Mouse (Mus musculus) forebrain, embryonic 12.5 days (tissue): ENCODE data around the gene Grn. TPM values are rescaled to one million over a fixed set of nuclear protein-coding genes. Genes with fewer than 3 reads are reported as not detected.

Experiments
- ATAC-seq: fragments of 200-750 bp; cut with Nextera tagmentation; 2 replicates; pipeline ENCODE4 v1.8.0; 2017; ENCODE audit warnings: moderate TSS enrichment; ENCODE audit not compliant: low FRiP score
- H3K27ac ChIP-seq: fragments of 300-500 bp; sonication (generic); 2 replicates; pipeline ENCODE4 v1.5.1; 2016; ENCODE audit warnings: mild to moderate bottlenecking
- H3K27me3 ChIP-seq: fragments of 300-500 bp; sonication (generic); 2 replicates; pipeline ENCODE4 v1.6.1; 2016; ENCODE audit warnings: mild to moderate bottlenecking
- H3K36me3 ChIP-seq: fragments of 300-500 bp; sonication (generic); replicated peaks from 2 replicates; pipeline ENCODE4 v1.6.1; 2016; ENCODE audit warnings: mild to moderate bottlenecking
- H3K4me1 ChIP-seq: fragments of 300-500 bp; sonication (generic); 2 replicates; pipeline ENCODE4 v1.6.1; 2016
- H3K4me2 ChIP-seq: fragments of 300-500 bp; sonication (generic); 2 replicates; pipeline ENCODE4 v1.6.1; 2016; ENCODE audit warnings: mild to moderate bottlenecking, moderate library complexity
- H3K4me3 ChIP-seq: fragments of 300-500 bp; sonication (generic); replicated peaks from 2 replicates; pipeline ENCODE4 v1.5.1; 2016; ENCODE audit warnings: mild to moderate bottlenecking
- H3K9ac ChIP-seq: fragments of 300-500 bp; sonication (generic); 2 replicates; pipeline ENCODE4 v1.6.1; 2016; ENCODE audit warnings: mild to moderate bottlenecking
- H3K9me3 ChIP-seq: fragments of 300-500 bp; sonication (generic); 2 replicates; pipeline ENCODE4 v1.6.1; 2016
- WGBS: fragments of 180-500 bp; shearing (Covaris S2); methylation state at CpG from one replicate; pipeline ENCODE4 v1.1.7; 2016; 5-methylcytosine and 5-hydroxymethylcytosine counted together
- polyA plus RNA-seq: library from polyadenylated mRNA; unstranded; fragments of >200 nt; fragmentation: Nextera tagmentation; extraction: Ambion mirVana; gene quantifications from 2 replicates; pipeline ENCODE4 v1.2.1, GENCODE M21; 2016

Gene Grn
- polyA plus RNA-seq, 1 experiment from 2014 or later = 55.5 TPM

DNA sequence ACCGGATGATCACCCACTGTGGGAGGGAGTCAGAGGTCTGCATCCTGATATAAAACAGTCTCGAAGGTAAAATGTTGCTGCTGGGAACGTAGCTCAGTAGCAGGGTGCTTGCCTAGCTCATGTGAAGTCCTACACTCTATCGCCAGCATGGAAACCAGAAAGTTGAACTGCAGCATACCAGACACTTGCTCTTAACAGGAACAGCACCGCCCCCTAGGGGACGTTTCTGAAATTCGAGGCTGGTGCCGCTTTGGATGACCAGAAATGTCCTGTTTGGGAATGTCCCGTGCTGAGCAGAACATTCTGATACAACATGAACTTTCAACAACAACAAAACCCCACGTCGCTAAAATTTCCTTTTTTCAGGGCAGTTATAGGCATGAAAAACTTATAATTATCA is 18.4 kb upstream of the Grn start:
- WGBS = 8% methylated on average over 11 of the region's 11 CpGs
- no peak overlapping the region for H3K4me2 ChIP-seq
- peaks cover 18% of the 10 kb centered on the region for H3K4me1 ChIP-seq
- no peak overlapping the region for H3K9ac ChIP-seq
- H3K27me3 ChIP-seq = no peaks in the 10 kb centered on the region
- no peaks in the 10 kb centered on the region for H3K9me3 ChIP-seq
- no peak for ATAC-seq
- H3K4me3 ChIP-seq = no peak overlapping the region
- no peak overlapping the region for H3K27ac ChIP-seq
- H3K36me3 ChIP-seq = no peaks in the 10 kb centered on the region

DNA sequence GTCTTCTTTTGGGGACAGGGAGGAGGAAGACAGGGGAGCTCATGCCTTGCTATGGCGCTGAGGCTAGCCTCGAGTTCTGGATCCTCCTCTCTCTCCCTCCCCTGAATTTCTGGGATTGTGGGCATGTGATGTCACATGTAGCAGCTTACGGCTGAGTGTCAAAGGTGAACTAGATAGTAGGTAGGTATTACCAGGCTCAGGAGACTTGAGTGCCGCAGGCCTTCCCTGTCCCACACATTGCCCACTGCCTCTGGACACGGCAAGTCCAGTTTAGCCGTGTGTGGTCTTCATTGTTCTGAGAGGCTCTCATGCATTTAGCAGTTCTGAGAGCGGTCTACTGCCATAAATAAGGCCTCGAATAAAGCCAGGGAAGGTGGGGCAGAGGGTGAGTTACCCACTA is 17.1 kb upstream of the Grn start:
- H3K36me3 ChIP-seq = no peaks in the 10 kb centered on the region
- no peak for ATAC-seq
- H3K27ac ChIP-seq = no peak overlapping the region
- H3K9me3 ChIP-seq = no peaks in the 10 kb centered on the region
- no peak overlapping the region for H3K4me3 ChIP-seq
- H3K4me1 ChIP-seq = peaks cover 10% of the 10 kb centered on the region
- H3K27me3 ChIP-seq = no peaks in the 10 kb centered on the region
- no peak overlapping the region for H3K4me2 ChIP-seq
- 77% methylated on average over 8 of the region's 8 CpGs for WGBS
- no peak overlapping the region for H3K9ac ChIP-seq

DNA sequence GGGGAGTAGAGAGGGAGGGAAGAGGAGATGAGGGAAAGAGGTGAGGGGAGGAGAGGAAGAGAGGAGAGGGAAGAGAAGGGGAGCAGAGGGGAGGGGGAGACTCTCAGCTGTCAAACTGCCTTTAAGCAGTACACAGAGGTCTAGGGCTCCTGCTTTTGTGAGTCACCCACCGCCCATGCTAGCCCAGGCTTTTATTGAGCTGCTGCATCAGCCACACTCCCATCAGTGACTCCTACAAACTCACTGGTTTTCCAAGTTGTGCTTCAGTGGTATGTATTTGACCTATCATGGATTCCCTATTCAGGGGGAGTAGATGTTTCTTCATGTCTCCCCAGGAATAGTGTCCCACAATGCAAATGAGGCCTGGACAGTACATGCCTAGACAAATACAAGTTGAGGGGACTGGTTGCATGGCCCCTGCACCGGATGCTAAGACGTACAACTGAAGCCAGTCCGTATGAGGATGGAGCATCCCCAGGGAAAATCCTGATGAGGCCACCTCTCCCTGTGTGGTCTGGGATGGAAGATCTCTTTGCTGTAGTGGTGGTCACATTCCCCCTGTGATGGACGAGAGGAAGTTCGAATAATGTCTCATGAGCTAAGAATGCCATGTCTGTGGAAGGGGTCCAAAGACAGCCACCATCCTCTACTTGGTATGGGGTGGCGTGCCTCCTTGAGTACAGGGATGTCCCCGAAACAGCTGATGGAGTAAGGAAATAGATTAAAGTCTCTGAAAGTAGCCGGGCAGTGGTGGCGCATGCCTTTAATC is 14.9 kb upstream of the Grn start:
- no peak overlapping the region for H3K4me3 ChIP-seq
- no peak overlapping the region for H3K27ac ChIP-seq
- no peak overlapping the region for H3K4me2 ChIP-seq
- no peak for ATAC-seq
- H3K27me3 ChIP-seq = no peaks in the 10 kb centered on the region
- WGBS = 75% methylated on average over 10 of the region's 10 CpGs
- no peak overlapping the region for H3K9ac ChIP-seq
- H3K9me3 ChIP-seq = no peaks in the 10 kb centered on the region
- no peaks in the 10 kb centered on the region for H3K36me3 ChIP-seq
- H3K4me1 ChIP-seq = 0 out of 2 replicates have a peak, but pooled peaks cover 2% of the 10 kb centered on the region

DNA sequence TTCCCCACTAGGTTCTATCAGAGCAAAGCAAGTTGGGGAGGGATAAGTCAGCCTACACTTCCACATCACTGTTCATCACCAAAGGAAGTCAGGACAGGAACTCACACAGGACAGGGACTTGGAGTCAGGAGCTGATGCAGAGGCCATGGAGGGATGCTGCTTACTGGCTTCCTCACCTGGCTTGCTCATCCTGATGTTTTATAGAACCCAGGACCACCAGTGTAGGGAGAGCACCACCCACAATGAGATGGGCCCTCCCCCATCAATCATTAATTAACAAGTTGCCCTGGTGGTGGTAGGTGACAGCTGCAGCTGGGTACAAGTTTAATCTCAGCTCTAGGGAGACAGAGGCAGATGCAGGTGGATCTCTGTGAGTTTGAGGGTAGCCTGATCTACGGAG is 13.0 kb upstream of the Grn start:
- H3K9me3 ChIP-seq = no peaks in the 10 kb centered on the region
- no peak overlapping the region for H3K4me2 ChIP-seq
- no peaks in the 10 kb centered on the region for H3K36me3 ChIP-seq
- no peak for ATAC-seq
- no peaks in the 10 kb centered on the region for H3K4me1 ChIP-seq
- H3K4me3 ChIP-seq = no peak overlapping the region
- no peak overlapping the region for H3K9ac ChIP-seq
- H3K27me3 ChIP-seq = peaks cover 5% of the 10 kb centered on the region; the same call in 1 of the 2 replicates
- H3K27ac ChIP-seq = no peak overlapping the region
- WGBS = 74% methylated on average over 1 of the region's 1 CpGs

DNA sequence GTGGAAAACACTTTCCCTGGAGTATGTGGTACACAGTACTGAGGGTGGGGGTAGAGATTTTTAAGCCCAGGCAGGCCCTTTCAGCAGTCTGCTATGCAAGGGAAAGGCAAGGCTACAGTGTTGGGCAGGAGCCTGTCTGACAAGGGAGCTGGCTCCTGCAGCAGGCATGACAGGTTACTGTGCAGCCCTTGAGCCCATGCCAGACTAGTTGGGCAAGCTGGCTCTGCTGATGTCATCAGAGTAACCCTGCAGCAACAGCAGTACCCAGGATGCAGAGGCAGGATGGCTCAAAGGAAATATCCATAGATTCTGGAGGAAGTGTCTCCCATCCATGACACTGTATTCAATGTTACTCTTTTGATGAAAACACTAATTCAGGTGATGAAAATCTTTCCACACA is 11.2 kb upstream of the Grn start:
- Histone ChIP-seq H3K4me3 (no peak overlapping the region), H3K4me1 (no peaks in the 10 kb centered on the region), H3K27me3 (peaks cover 7% of the 10 kb centered on the region; the same call in 1 of the 2 replicates), H3K4me2 (no peak overlapping the region), H3K9me3 (no peaks in the 10 kb centered on the region), H3K36me3 (no peaks in the 10 kb centered on the region), H3K9ac (no peak overlapping the region), H3K27ac (no peak overlapping the region)
- ATAC-seq = no peak

DNA sequence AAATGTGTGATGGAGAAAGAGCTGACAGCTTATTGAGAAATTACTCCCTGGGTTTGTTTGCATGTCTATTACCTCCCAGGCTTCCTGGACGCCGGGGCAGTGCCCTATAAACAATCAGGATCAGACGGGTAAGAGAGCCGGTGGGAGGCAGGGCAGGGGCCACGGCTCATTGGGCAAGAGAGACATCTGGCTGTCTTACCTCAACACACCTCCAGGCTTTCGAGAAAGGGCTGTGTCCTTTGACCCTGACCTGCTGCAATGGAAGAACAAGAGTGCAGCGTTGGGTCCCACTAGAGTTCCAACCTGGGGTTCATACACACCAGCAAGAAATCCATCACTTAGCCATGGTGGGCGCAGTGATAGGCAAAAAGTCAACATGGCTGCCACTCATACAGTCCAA is 8.6 kb upstream of the Grn start:
- no peak overlapping the region for H3K4me2 ChIP-seq
- H3K4me3 ChIP-seq = no peak overlapping the region
- no peak overlapping the region for H3K9ac ChIP-seq
- no peaks in the 10 kb centered on the region for H3K4me1 ChIP-seq
- no peaks in the 10 kb centered on the region for H3K9me3 ChIP-seq
- no peak overlapping the region for H3K27ac ChIP-seq
- WGBS = 75% methylated on average over 8 of the region's 8 CpGs
- ATAC-seq = no peak
- no peaks in the 10 kb centered on the region for H3K36me3 ChIP-seq
- H3K27me3 ChIP-seq = peaks cover 13% of the 10 kb centered on the region; the same call in 1 of the 2 replicates

DNA sequence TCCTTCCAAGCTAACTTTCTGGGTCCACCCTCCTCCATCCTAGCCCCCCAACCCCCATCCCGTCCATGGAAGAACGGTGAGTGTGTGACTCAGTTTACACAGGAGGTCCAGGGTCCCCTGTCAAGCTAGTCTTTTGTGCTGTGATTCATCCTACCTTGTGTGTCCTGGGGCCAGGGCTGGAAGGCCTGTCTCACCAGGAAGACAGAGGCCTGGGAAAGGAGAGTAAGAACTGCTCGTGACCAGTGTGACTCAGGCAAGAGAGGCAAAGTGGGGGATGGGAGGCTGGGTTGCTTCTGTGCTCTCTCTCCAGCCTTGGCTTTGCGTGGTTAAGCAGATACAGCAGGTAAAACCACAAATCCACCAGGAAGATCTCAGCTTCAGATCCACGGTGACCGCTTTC is 5.4 kb upstream of the Grn start:
- Histone ChIP-seq H3K36me3 (no peaks in the 10 kb centered on the region), H3K4me1 (peaks cover under 1% of the 10 kb centered on the region; the same call in 1 of the 2 replicates), H3K9me3 (no peaks in the 10 kb centered on the region), H3K4me3 (no peak overlapping the region), H3K4me2 (no peak overlapping the region), H3K27ac (no peak overlapping the region), H3K27me3 (peaks cover 22% of the 10 kb centered on the region), H3K9ac (no peak overlapping the region)
- no peak for ATAC-seq
- 86% methylated on average over 6 of the region's 6 CpGs for WGBS

DNA sequence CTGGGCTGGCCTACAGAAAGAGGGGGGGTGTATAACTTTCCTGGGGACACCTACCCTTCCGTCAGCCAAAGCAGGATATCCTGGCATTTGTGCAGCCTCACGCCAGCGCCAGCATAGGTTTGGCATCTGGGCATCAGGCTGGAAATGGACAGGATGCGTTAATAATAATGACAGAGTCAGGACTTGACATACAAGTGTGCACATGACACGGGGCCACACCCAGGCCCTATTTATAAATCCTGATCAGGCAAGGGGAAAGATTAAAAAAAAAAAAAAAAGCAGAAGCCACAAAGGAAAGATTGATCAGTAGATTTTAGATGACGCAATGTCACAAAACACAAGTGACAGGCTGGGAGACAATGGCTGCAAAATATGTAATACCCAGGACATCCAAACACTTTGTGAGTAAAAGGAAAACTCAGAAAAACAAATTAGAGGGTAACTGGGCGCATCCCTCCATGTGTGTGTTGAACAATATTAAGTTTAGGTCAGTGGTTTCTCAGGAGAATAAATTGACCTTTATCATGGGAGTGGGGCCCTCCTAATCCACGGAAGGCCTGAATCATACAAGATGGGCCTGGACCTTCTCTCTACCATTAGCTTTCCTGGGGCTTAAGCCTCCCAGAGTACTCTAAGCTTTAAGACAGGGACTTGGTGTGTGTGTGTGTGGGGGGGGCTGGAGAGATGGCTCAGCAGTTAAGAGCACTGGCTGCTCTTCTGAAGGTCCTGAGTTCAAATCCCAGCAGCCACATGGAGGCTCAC is 4.4 kb upstream of the Grn start:
- H3K4me2 ChIP-seq = no peak overlapping the region
- peaks cover 9% of the 10 kb centered on the region for H3K4me1 ChIP-seq
- H3K9ac ChIP-seq = no peak overlapping the region
- no peaks in the 10 kb centered on the region for H3K9me3 ChIP-seq
- no peak overlapping the region for H3K27ac ChIP-seq
- WGBS = 93% methylated on average over 8 of the region's 8 CpGs
- peaks cover 22% of the 10 kb centered on the region for H3K27me3 ChIP-seq
- ATAC-seq = no peak
- H3K4me3 ChIP-seq = no peak overlapping the region
- no peaks in the 10 kb centered on the region for H3K36me3 ChIP-seq

DNA sequence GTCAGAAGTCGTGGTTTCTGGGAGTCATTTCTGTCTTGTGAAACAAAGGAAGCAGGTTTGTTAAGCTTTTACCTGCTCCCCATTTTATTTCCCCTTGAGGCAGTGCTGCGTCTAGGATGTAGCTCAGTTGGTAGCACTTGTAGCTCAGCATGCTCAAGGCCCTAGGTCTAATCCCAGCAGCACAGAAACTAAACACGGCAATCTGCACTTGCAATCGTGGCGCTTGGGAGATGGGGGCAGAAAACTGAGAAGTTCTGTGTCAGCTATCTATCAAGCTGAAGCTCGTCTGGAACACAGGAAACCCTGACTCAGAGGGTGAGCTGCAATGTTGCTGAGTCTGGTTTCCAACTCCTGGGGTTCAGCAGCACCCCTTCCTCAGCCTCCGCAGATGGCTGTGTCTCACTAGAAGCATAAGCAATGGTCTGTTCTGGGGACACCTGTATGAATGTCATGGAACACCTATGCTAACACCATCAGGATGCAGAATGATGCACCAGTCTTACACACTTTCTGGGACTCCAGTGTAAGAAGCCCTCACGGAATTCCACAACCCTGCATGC is 1.1 kb upstream of the Grn start:
- Histone ChIP-seq H3K4me3 (0 out of 2 replicates have a peak overlapping the region, but pooled peaks have one; percentile 56), H3K9me3 (no peaks in the 10 kb centered on the region), H3K36me3 (peaks cover 6% of the 10 kb centered on the region; the same call in 1 of the 2 replicates), H3K4me1 (peaks cover 15% of the 10 kb centered on the region), H3K27ac (no peak overlapping the region), H3K4me2 (no peak overlapping the region), H3K9ac (no peak overlapping the region), H3K27me3 (peaks cover 14% of the 10 kb centered on the region)
- 73% methylated on average over 8 of the region's 8 CpGs for WGBS
- no peak for ATAC-seq

DNA sequence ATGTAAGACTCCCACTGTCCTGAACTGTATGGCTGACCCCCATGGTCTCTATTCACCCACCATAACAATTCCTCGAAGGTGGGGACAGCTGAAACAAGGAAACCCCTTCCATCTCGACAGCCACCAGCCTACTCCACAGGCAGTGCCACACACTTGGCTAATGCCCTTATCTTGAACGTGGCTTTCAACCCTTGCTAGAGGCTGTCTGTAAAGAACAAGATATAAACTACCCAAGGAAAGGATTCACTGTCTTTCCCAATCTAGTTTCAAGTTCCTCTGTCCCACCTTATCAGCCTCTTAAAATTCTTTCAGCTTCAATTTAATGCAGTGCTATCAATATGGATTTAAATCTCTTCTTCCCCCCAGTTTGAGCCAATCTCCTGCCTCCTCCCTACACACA is 564 bp upstream of the Grn start:
- Histone ChIP-seq H3K9ac (peak overlapping the region; percentile 47), H3K9me3 (no peaks in the 10 kb centered on the region), H3K4me2 (peak overlapping the region; percentile 98), H3K27ac (no peak overlapping the region), H3K27me3 (peaks cover 11% of the 10 kb centered on the region), H3K4me3 (peak overlapping the region; percentile 56), H3K36me3 (peaks cover 6% of the 10 kb centered on the region; the same call in 1 of the 2 replicates), H3K4me1 (peaks cover 15% of the 10 kb centered on the region)
- ATAC-seq = no peak
- WGBS = 54% methylated on average over 3 of the region's 3 CpGs

DNA sequence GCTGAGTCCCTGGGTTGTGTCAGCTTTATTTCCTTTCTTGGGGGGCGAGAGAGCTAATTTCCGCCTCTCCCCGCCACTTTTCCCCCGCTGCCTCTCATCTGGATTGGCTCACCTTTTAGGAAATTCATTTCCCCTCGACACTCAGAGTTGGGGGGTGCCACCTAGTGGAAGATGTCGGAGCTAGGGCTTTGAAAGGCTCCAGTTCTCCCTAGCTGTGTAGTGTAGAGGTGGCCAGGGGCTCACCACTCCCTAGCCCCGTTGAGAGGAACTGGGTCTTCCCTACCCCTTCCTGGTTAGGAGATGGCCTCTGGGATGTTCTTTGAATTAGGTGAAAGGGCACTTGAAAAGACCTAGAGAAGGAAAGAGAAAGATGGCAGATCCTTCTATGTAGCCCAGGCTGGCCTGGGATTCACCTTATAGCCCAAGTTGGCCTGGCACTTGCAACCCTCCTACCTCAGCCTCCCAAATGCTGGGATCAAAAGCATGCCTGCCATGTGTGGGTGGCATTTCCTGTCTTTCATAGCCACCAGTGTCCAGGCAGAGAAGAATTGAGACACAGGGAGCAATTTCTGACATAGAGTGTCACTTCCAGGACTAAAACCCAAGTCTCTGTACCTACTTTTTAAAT is 1.0 kb downstream of the Grn start:
- H3K4me2 ChIP-seq = peak overlapping the region; percentile 98
- H3K9me3 ChIP-seq = no peaks in the 10 kb centered on the region
- H3K36me3 ChIP-seq = peaks cover 22% of the 10 kb centered on the region
- 2% methylated on average over 7 of the region's 7 CpGs for WGBS
- H3K9ac ChIP-seq = peak overlapping the region; percentile 62
- peaks cover 15% of the 10 kb centered on the region for H3K4me1 ChIP-seq
- H3K4me3 ChIP-seq = peak overlapping the region; percentile 56
- ATAC-seq = no peak
- H3K27me3 ChIP-seq = peaks cover 9% of the 10 kb centered on the region
- peak overlapping the region; percentile 77 for H3K27ac ChIP-seq

DNA sequence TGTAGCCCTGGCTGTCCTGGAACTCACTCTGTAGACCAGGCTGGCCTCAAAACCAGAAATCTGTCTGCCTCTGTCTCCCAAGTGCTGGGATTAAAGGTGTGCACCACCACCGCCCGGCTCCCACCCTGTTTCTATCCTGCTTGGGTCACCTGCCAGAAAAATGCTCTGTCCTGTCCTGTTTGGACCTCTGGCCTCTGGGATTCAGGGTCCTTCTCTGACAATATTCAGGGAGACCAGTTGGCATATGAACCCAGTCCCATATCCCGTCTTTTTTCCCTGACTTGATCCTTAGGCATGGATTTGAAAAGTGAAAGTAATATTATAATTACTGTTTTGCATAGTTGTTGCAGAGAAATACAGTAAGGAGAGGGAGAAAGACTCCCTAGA is 1.6 kb downstream of the Grn start:
- peaks cover 28% of the 10 kb centered on the region for H3K36me3 ChIP-seq
- no peak overlapping the region for H3K4me3 ChIP-seq
- no peak overlapping the region for H3K9ac ChIP-seq
- H3K27ac ChIP-seq = no peak overlapping the region
- no peaks in the 10 kb centered on the region for H3K9me3 ChIP-seq
- peaks cover 9% of the 10 kb centered on the region for H3K27me3 ChIP-seq
- H3K4me1 ChIP-seq = peaks cover 15% of the 10 kb centered on the region
- no peak for ATAC-seq
- H3K4me2 ChIP-seq = no peak overlapping the region
- 83% methylated on average over 3 of the region's 3 CpGs for WGBS
